Mouse (Mus musculus): Measurements from ENCODE around the gene Usp22.

- TF ChIP-seq HCFC1 (IDR thresholded peaks at IDR 0.05; ENCODE audit: low read depth, low read length): no peak
- peak; percentile 79 for TF ChIP-seq EP300 (IDR thresholded peaks at IDR 0.05; ENCODE audit: low read length)
- TF ChIP-seq NELFE (IDR thresholded peaks at IDR 0.05; ENCODE audit: low read depth, low read length): no peak
- TF ChIP-seq ZKSCAN1 (IDR thresholded peaks at IDR 0.05; ENCODE audit: borderline replicate concordance, low read depth, low read length): no peak
- no peak for TF ChIP-seq CTCF (conservative IDR thresholded peaks at IDR 0.05 in 1 of 2, IDR thresholded peaks at IDR 0.05 in 1 of 2; ENCODE audit: low read depth in 2 of 2, low read length in 2 of 2)
- TF ChIP-seq MAX (IDR thresholded peaks at IDR 0.05; ENCODE audit: low read length): no peak
- no peak for TF ChIP-seq POLR2A (IDR thresholded peaks at IDR 0.05; ENCODE audit: low read depth, low read length)
- TF ChIP-seq CHD2 (IDR thresholded peaks at IDR 0.05; ENCODE audit: low read length): no peak; the same call in 1 of the 2 replicates
- no peak for TF ChIP-seq SIN3A (IDR thresholded peaks at IDR 0.05; ENCODE audit: low read length)
- no peak for TF ChIP-seq MXI1 (IDR thresholded peaks at IDR 0.05; ENCODE audit: low read depth, low read length)
- TF ChIP-seq RCOR1 (conservative IDR thresholded peaks at IDR 0.05; ENCODE audit: low read depth, low read length): 0 out of 2 replicates have a peak, but pooled peaks have one; percentile 41
- TF ChIP-seq PAX5 (IDR thresholded peaks at IDR 0.05; ENCODE audit: low read length): no peak
Observed at GRCm38 (mm10) chr11:61119996-61120583, 54.8 kb downstream of the Usp22 start.

Data from CH12.LX (cell line).